ENCODE assay signal across 8 mouse cellular contexts in genomic region chr2:156996576-156996975, GRCm38 (mm10). TPM values are rescaled to one million over a fixed set of nuclear protein-coding genes. Genes with fewer than 3 reads are reported as not detected.
A peak's percentile ranks its signal among the peaks of the same experiment; 100 is the strongest.
DNase-seq lines count a peak whose midpoint lies in the region; ATAC-seq and TF ChIP-seq lines count a peak whose summit lies in the region.

No protein-coding gene starts in this region.

- intact Hi-C loops in heart, postnatal 25 days (cut with DNase I), result loop anchor here (2.0 to 5.0 kb wide), 2 partner anchors 84 to 124 kb away; no protein-coding TSS in a partner anchor
- intact Hi-C loops in left cerebral cortex, postnatal 25 days (cut with DNase I), result loop anchor here (1.0 to 10.0 kb wide), 3 partner anchors 92 to 262 kb away; no protein-coding TSS in a partner anchor

- DNase-seq in heart, adult 18-20 months, result peak; percentile 39 to 40
- no peak for DNase-seq in heart, postnatal 25 days (ENCODE audit: low spot score)
- DNase-seq in spleen, adult 2 months (ENCODE audit: low read depth in 1 of 2, low spot score in 2 of 2), result no peak
- no peak for DNase-seq in spleen, postnatal 10 days (ENCODE audit: low spot score in 2 of 2)
- peak; percentile 70 for DNase-seq in cerebellum, adult 8-10 months
- peak; percentile 55 to 67 for DNase-seq in left cerebral cortex, postnatal 25 days (ENCODE audit: low spot score in 2 of 2)
- peak; percentile 56 for DNase-seq in thymus, adult 2 months

- H3K27me3 ChIP-seq in spleen, adult 2 months (ENCODE audit: control insufficient read depth, insufficient read depth, low read length), result no peaks in the 10 kb centered on the region
- H3K27me3 ChIP-seq in thymus, adult 2 months (ENCODE audit: control insufficient read depth, insufficient read depth, low read length), result no peaks in the 10 kb centered on the region

- no peak overlapping the region for H3K27ac ChIP-seq in spleen, adult 2 months (ENCODE audit: insufficient read depth, low read length)
- H3K27ac ChIP-seq in thymus, adult 2 months (ENCODE audit: control insufficient read depth, insufficient read depth, low read length), result no peak overlapping the region

- no peak for TF ChIP-seq POLR2A in spleen, adult 2 months (IDR thresholded peaks at IDR 0.05; ENCODE audit: low read depth, low read length)
- TF ChIP-seq POLR2A in thymus, adult 2 months (IDR thresholded peaks at IDR 0.05; ENCODE audit: control insufficient read depth, extremely low read depth, insufficient read depth, low read length, poor library complexity), result no peak

- H3K4me3 ChIP-seq in spleen, adult 2 months (ENCODE audit: extremely low read depth, insufficient read depth, insufficient read length), result no peak overlapping the region
- H3K4me3 ChIP-seq in thymus, adult 2 months (ENCODE audit: control insufficient read depth, insufficient read depth, low read length), result no peak overlapping the region

- ATAC-seq in megakaryocyte, adult 5-6 weeks (ENCODE audit: poor library complexity, severe bottlenecking), result no peak

- TF ChIP-seq CTCF in spleen, adult 2 months (IDR thresholded peaks at IDR 0.05; ENCODE audit: extremely low read depth, insufficient read depth, insufficient read length, insufficient replicate concordance), result peak; percentile 50; the same call in 1 of the 2 replicates
- no peak for TF ChIP-seq CTCF in thymus, adult 2 months (IDR thresholded peaks at IDR 0.05; ENCODE audit: borderline replicate concordance, control insufficient read depth, extremely low read depth, insufficient read depth, low read length, poor library complexity)

- WGBS in spleen, adult 2 months, result 74% methylated on average over 6 of the region's 6 CpGs
- WGBS in thymus, adult 2 months, result 74% methylated on average over 6 of the region's 6 CpGs

- H3K4me1 ChIP-seq in spleen, adult 2 months (ENCODE audit: control insufficient read depth, insufficient read depth, insufficient read length), result no peaks in the 10 kb centered on the region
- no peaks in the 10 kb centered on the region for H3K4me1 ChIP-seq in thymus, adult 2 months (replicated peaks; ENCODE audit: control insufficient read depth, insufficient read depth, low read length)

- H3K36me3 ChIP-seq in spleen, adult 2 months (ENCODE audit: control insufficient read depth, insufficient read depth, low read length), result peaks cover 4% of the 10 kb centered on the region
- no peaks in the 10 kb centered on the region; the same call in none of the 2 replicates for H3K36me3 ChIP-seq in thymus, adult 2 months (ENCODE audit: control insufficient read depth, insufficient read depth, low read length)

RNA-seq across cellular contexts. Expression of gene Ndrg3, which starts 4.7 kb away (rescaled TPM):
- 10 to 100 TPM; 17.7 to 23.7 TPM for total RNA-seq in heart, adult 18-20 months (2021)
- total RNA-seq in heart, postnatal 25 days (2021), result 10 to 100 TPM; 19.6 to 20.4 TPM
- 30.0 and 30.3 TPM in 2 replicates for polyA plus RNA-seq in spleen, adult 2 months (2012; rRNA removed)
- total RNA-seq in left cerebral cortex, postnatal 25 days (2021), result 100 to 1,000 TPM; 509 to 517 TPM
- polyA plus RNA-seq in thymus, adult 2 months (2012; rRNA removed), result 171 and 197 TPM in 2 replicates
- 22.4 and 28.5 TPM in 2 replicates for total RNA-seq in megakaryocyte, adult 5-6 weeks (2015)
- total RNA-seq in megakaryocyte, adult 5-6 weeks (2017), result 23.9 and 27.3 TPM in 2 replicates

RNA-seq across cellular contexts. Expression of gene Dsn1, which starts 10.4 kb away (rescaled TPM):
- 1 to 10 TPM; 1.7 to 2.3 TPM for total RNA-seq in heart, adult 18-20 months (2021)
- total RNA-seq in heart, postnatal 25 days (2021), result 1 to 10 TPM; 1.5 to 2.1 TPM
- polyA plus RNA-seq in spleen, adult 2 months (2012; rRNA removed), result 2.8 and 2.9 TPM in 2 replicates
- total RNA-seq in left cerebral cortex, postnatal 25 days (2021), result 1 to 10 TPM; 4.7 TPM
- 11.9 and 12.3 TPM in 2 replicates for polyA plus RNA-seq in thymus, adult 2 months (2012; rRNA removed)
- 13.3 and 14.6 TPM in 2 replicates for total RNA-seq in megakaryocyte, adult 5-6 weeks (2015)
- 36.4 and 47.0 TPM in 2 replicates for total RNA-seq in megakaryocyte, adult 5-6 weeks (2017)

Comparison
In these comparisons a context has a peak if more than half of its experiments do, and no peak if none do; other contexts are left out.
1. DNase-seq: peak in heart, adult 18-20 months (2 of 2), cerebellum, adult 8-10 months (single experiment), left cerebral cortex, postnatal 25 days (2 of 2) and thymus, adult 2 months (single experiment); none in heart, postnatal 25 days (single experiment), spleen, adult 2 months (0 of 2) and spleen, postnatal 10 days (0 of 2).
2. RNA of gene Ndrg3, which starts 4.7 kb away (total RNA-seq): 509 to 517 TPM in left cerebral cortex, postnatal 25 days; 22.4 to 28.5 TPM in megakaryocyte, adult 5-6 weeks, 17.7 to 23.7 TPM in heart, adult 18-20 months and 19.6 to 20.4 TPM in heart, postnatal 25 days; every median in the first group is over 10 times any median in the second.